Mouse (Mus musculus): ENCODE data around the gene Smo.

DNA sequence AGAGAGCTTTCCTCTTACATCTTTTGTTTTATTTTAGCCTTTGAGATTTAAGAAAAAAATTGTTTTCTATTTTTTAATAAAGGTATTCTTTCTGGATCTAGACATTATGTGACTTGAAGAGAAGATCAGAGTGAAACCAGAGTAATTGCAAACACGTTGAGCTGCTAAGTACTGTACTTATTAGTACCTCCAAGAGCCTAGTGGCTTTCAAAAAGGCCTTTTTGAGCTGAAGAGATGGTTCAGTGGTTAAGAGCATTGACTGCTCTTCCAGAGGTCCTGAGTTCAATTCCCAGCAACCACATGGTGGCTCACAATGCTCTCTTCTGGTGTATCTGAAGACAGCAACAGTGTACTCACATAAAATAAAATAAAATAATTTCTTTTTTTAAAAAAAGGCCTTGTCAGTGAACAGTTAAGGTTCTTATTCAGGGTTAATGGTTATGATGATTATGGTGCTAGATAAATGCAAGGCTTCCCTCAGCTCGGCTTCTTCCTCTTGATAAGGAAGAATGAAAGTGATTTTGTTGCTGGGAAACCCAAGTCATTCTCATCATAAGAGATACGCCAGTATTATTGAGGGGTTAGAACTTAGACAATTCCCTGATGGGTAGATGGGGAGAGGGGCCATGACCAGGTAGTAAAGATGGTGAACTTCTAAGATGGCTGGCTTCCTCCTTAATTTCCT lies 54.9 kb downstream of the Smo start:
- no peak for TF ChIP-seq POLR2A (IDR thresholded peaks at IDR 0.05; ENCODE audit: low read depth, low read length)
- no peak for TF ChIP-seq CTCF (IDR thresholded peaks at IDR 0.05; ENCODE audit: extremely low read depth, insufficient read depth, insufficient read length, insufficient replicate concordance)

Measured in spleen, adult 2 months (tissue).